Mouse (Mus musculus) CH12.LX (cell line): ENCODE measurements around the gene Gm20716.

Experiments
- CHD2 ChIP-seq: IDR thresholded peaks from 2 replicates; pipeline ENCODE4 v1.6.1; 2011; ENCODE audit warnings: low read length, improper control_type of control experiment
- CTCF ChIP-seq, 2 experiments: IDR thresholded peaks in 1 of 2; conservative IDR thresholded peaks in 1 of 2; 2 replicates each; pipeline ENCODE4 v1.5.1; 2011 to 2012; ENCODE audit warnings: low read depth in 2 of 2, low read length in 2 of 2, improper control_type of control experiment in 1 of 2, inconsistent platforms in 1 of 2, mild to moderate bottlenecking in 1 of 2, moderate library complexity in 1 of 2
- JUN ChIP-seq: IDR thresholded peaks from 2 replicates; pipeline ENCODE4 v1.6.1; 2011; ENCODE audit warnings: low read depth, mild to moderate bottlenecking, low read length, improper control_type of control experiment, moderate library complexity; ENCODE audit not compliant: insufficient read depth
- MAX ChIP-seq: IDR thresholded peaks from 2 replicates; pipeline ENCODE4 v1.6.1; 2011; ENCODE audit warnings: low read length, improper control_type of control experiment
- POLR2A ChIP-seq: IDR thresholded peaks from 2 replicates; pipeline ENCODE4 v1.6.1; 2011; ENCODE audit warnings: low read depth, mild to moderate bottlenecking, improper control_type of control experiment, low read length
- ZNF384 ChIP-seq: IDR thresholded peaks from 2 replicates; pipeline ENCODE4 v1.6.1; 2012; ENCODE audit warnings: low read depth, low read length, improper control_type of control experiment, inconsistent platforms

DNA sequence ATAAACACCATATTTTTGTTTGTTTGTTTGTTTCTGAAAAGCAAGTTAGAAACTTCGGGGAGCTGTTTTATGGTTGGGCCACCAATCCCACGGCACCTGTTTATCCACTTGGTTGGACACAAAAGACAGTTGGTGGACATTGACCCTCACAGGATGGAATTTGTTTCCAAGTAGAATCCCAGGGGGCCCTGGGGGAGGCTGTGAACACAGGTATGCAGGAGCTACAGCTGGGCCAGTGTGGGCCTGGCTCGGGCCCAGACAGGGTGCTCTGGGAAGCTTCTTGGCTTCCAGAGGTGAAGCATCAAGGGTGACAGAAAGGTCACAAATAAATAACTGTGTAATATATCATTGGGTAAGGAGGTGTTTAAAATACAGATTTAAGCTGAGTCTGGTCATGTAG, 26.3 kb upstream of the Gm20716 start:
- TF ChIP-seq CHD2, result no peak
- no peak for TF ChIP-seq POLR2A
- no peak for TF ChIP-seq MAX
- TF ChIP-seq JUN, result no peak
- no peak for TF ChIP-seq ZNF384
- no peak for TF ChIP-seq CTCF (conservative IDR thresholded peaks at IDR 0.05 in 1 of 2, IDR thresholded peaks at IDR 0.05 in 1 of 2; ENCODE audit: low read depth in 2 of 2, low read length in 2 of 2)
